Mouse (Mus musculus) cortical plate, adult 2 months (tissue): ENCODE measurements around the gene Rtn2.

Experiments
- CTCF ChIP-seq: fragments of 200-500 bp; IDR thresholded peaks from 2 replicates; pipeline ENCODE4 v1.5.1; 2011; ENCODE audit warnings: mild to moderate bottlenecking, control low read depth, low read length; ENCODE audit not compliant: insufficient read depth; ENCODE audit errors: extremely low read depth
- POLR2A ChIP-seq: fragments of 200-500 bp; IDR thresholded peaks from 2 replicates; pipeline ENCODE4 v1.6.1; 2011; ENCODE audit warnings: mild to moderate bottlenecking, low read length, control low read depth; ENCODE audit not compliant: insufficient read depth; ENCODE audit errors: extremely low read depth

- no peak for TF ChIP-seq POLR2A
- no peak for TF ChIP-seq CTCF
Measured at GRCm38 (mm10) chr7:19238344-19238743, 44.1 kb upstream of the Rtn2 start.
